Mouse (Mus musculus) bone marrow, adult 2 months (tissue): ENCODE data around the gene Cib2.

Experiments used
- CTCF ChIP-seq: fragments of 200-500 bp; IDR thresholded peaks from 2 replicates; pipeline ENCODE4 v1.5.1; 2011; ENCODE audit warnings: low read length, control low read depth; ENCODE audit not compliant: control insufficient read depth, insufficient read depth
- POLR2A ChIP-seq: fragments of 200-500 bp; IDR thresholded peaks from 2 replicates; pipeline ENCODE4 v1.6.1; 2011; ENCODE audit warnings: low read depth, mild to moderate bottlenecking, control low read depth, low read length, borderline replicate concordance; ENCODE audit not compliant: control insufficient read depth

DNA sequence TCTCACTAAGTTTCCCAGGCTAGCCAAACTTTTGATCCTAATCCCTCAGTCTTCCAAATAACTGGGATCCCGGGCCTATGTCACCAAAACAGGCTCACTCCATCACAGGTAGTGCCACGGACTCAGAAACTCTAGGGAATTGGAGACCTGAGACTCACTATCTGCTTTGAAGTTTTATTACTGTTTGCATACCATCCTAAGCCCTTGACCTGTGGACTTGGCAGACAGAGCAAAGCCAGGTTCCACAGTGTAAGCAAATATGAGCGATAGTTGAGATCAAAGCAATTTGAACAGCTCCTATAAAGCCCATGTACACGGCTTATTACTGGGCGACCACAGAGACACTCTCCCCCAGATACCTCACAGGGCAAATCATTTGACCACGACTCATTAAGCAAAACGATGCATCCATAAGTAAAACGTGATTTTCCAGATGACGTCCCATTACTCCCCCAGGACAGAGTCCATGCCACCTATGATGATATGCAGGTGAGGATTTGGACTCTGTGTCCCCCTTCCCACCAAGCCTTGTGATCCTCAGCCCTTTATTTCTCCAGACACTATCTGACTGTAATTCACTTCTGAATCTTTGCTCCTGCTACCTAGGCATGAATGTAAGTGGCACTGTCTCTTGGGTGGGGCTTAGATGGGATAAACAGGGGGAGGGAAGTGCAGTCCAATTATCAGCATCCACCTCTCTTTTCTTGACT, 11.3 kb upstream of the Cib2 start:
- TF ChIP-seq POLR2A, result no peak
- no peak for TF ChIP-seq CTCF
